Mouse (Mus musculus): ENCODE results near the gene Mrpl51.

DNA sequence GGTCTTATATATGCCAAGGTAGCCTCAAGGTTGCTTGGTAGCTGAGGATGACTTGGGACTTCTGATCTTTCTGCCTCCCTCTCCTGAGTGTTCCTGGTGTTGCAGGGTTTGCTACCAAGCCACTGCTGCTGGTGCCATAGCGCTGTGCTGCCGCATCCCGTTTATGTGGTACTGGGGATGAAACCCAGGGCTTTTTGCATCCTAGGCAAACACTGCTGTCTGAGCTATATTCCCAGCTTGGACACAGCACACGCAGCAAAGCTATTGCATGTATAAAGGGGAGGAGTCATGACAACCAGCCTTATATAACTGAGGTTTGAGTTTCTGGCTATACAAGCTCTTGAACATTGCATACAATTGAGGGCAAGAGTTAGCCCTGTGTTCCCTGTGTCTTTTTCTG is 45.8 kb downstream of the Mrpl51 start:
- no peak for TF ChIP-seq CTCF (IDR thresholded peaks at IDR 0.05)
- no peak for TF ChIP-seq EP300 (IDR thresholded peaks at IDR 0.05)
